Mouse (Mus musculus): ENCODE measurements around the gene Krtap5-3.

DNA sequence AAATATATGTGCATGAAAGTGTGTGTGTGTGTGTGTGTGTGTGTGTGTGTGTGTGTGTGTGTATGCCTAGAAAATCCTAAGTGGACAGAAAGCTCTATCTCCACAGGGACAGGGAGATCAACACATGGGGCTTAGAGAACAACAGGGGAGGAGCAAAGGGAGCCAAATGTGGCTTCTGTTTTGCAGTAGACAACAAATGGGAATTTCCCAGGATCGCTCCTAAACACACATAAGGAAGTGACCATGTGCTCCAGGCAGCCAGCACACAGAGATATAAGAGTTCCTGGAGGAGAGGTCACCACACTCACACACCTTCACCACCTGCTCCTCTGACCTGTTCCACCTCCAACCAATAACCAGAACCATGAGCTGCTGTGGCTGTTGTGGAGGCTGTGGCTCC is at the start of gene Krtap5-3:
- no peak for TF ChIP-seq CTCF (conservative IDR thresholded peaks at IDR 0.05; ENCODE audit: low read length)
- TF ChIP-seq POU5F1 (IDR thresholded peaks at IDR 0.05; ENCODE audit: borderline replicate concordance, low read length), result no peak

Measured in E14TG2a.4 (cell line).